Mouse (Mus musculus) midbrain, postnatal 0 days (tissue): Measurements from ENCODE around the gene Hcn2. TPM values are rescaled to one million over a fixed set of nuclear protein-coding genes. Genes with fewer than 3 reads are reported as not detected.
A peak's percentile ranks its signal among the peaks of the same experiment; 100 is the strongest.

ENCODE experiments used
- ATAC-seq: fragments of 200-750 bp; cut with Nextera tagmentation; 2 replicates; pipeline ENCODE4 v1.8.0; 2017; ENCODE audit warnings: moderate number of reproducible peaks, mild to moderate bottlenecking, moderate TSS enrichment, moderate library complexity; ENCODE audit not compliant: low FRiP score
- DNase-seq: peaks from one replicate; pipeline ENCODE4 v3.0.0-alpha.2; 2015; ENCODE audit warnings: low spot score
- H3K27ac ChIP-seq: fragments of 300-500 bp; sonication (generic); 2 replicates; pipeline ENCODE4 v1.5.1; 2014; ENCODE audit warnings: low read depth, mild to moderate bottlenecking, low read length, mixed read lengths
- H3K27me3 ChIP-seq: fragments of 300-500 bp; sonication (generic); 2 replicates; pipeline ENCODE4 v1.6.1; 2014; ENCODE audit warnings: low read length, control low read depth, mixed read lengths; ENCODE audit not compliant: insufficient read depth
- H3K36me3 ChIP-seq: fragments of 300-500 bp; sonication (generic); 2 replicates; pipeline ENCODE4 v1.6.1; 2014; ENCODE audit warnings: low read length, control low read depth, mixed read lengths; ENCODE audit not compliant: insufficient read depth
- H3K4me1 ChIP-seq: fragments of 300-500 bp; sonication (generic); 2 replicates; pipeline ENCODE4 v1.6.1; 2014; ENCODE audit warnings: mild to moderate bottlenecking, control low read depth, antibody characterized with exemption, low read length, mixed read lengths; ENCODE audit not compliant: insufficient read depth
- H3K4me2 ChIP-seq: fragments of 300-500 bp; sonication (generic); 2 replicates; pipeline ENCODE4 v1.6.1; 2014; ENCODE audit warnings: low read depth, mild to moderate bottlenecking, low read length, mixed read lengths; ENCODE audit not compliant: poor library complexity, severe bottlenecking
- H3K4me3 ChIP-seq: fragments of 300-500 bp; sonication (generic); 2 replicates; pipeline ENCODE4 v1.5.1; 2014; ENCODE audit warnings: low read depth, mild to moderate bottlenecking, low read length, moderate library complexity
- H3K9ac ChIP-seq: fragments of 300-500 bp; sonication (generic); replicated peaks from 2 replicates; pipeline ENCODE4 v1.6.1; 2014; ENCODE audit warnings: mild to moderate bottlenecking, low read length, moderate library complexity, mixed read lengths; ENCODE audit not compliant: poor library complexity, severe bottlenecking
- H3K9me3 ChIP-seq: fragments of 300-500 bp; sonication (generic); 2 replicates; pipeline ENCODE4 v1.6.1; 2016; ENCODE audit warnings: low read length, control low read depth
- CTCF ChIP-seq: IDR thresholded peaks from 2 replicates; pipeline ENCODE4 v1.5.1; 2016; ENCODE audit warnings: antibody characterized with exemption, mild to moderate bottlenecking
- whole genome bisulfite sequencing: fragments of 180-500 bp; shearing (Covaris S2); extraction: QIAGEN DNeasy Blood & Tissue Kit; methylation state at CpG from one replicate; pipeline ENCODE4 v1.1.7; 2014; 5-methylcytosine and 5-hydroxymethylcytosine counted together
- polyA plus RNA-seq: library from polyadenylated mRNA; unstranded; fragments of >200 nt; fragmentation: Nextera tagmentation; extraction: Ambion mirVana; gene quantifications from 2 replicates; pipeline ENCODE4 v1.2.1, GENCODE M21; 2015
- total RNA-seq: library from RNA; depleted of rRNA; stranded (reverse); fragments of >200 nt; gene quantifications from 2 replicates; pipeline ENCODE4 v1.2.3, GENCODE M21; 2014

Hcn2 gene
- total and polyA plus RNA-seq, 2 experiments from 2014 or later: 5.0 to 66.1 TPM

DNA sequence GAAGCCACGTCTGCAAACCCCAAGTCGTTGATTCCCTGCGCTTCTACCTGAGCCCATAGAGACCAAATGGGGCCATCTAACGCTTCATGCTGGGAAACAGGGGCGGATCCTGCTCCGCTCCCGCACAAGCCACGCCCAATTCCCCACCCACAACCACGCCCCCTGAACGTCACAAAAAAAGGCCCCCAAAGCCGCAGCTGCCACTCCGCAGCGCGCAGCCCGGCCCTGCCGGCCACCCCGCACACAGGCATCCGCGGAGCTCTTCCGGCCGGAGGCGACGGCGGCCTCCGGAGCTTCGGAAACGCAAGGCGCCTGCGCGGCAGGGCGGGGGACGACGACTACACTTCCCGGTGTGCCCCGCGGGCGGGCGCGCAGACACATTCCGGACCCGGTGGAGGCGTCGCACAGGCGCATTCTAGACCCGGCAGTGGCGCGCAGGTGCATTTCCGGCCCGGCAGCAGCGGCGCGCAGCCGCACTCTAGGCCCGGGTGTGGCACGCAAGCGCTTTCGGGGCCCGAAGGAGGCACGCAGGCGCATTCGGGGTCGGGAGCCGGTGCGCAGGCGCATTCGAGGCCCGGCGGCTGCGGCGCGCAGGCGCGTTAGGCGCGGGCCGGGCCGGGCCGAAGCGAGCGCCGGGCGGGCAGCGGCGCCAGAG lies 34.7 kb upstream of the Hcn2 start, which contains the start of gene Cdc34:
Gene Cdc34 (plus strand): TSS at position 605 of the 655 bp plus-strand sequence.
- Histone ChIP-seq H3K27ac (peak within 1 kb of the TSS; percentile 86), H3K36me3 (peaks cover 21% of the 10 kb centered on the region), H3K9ac (peak within 1 kb of the TSS; percentile 81), H3K4me1 (peaks cover 14% of the 10 kb centered on the region), H3K4me2 (peak within 1 kb of the TSS; percentile 93), H3K4me3 (peak within 1 kb of the TSS; percentile 79), H3K27me3 (no peaks in the 10 kb centered on the region), H3K9me3 (no peaks in the 10 kb centered on the region)
- TF ChIP-seq CTCF: peak; percentile 55
- WGBS: under 1% methylated on average over 54 of the region's 84 CpGs
- DNase-seq: peak; percentile 99
- ATAC-seq: peak; percentile 93

DNA sequence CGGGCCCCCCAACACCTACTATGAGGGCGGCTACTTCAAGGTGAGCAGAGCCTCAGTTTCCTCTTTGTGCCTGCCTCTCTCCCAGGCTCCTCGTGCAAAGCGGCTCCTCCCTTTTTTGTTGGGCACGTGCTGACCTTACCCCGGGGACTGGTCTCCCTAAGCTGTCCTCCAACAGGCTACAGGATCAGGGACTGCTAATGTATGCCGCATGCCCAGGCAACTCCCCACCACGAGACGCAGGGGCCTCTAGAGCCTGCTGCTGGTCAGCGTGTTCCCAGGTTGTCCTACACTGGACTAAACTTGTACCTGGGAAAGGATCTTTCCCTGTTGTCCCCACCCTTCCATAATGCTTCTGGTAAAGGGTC lies 33.9 kb upstream of the Hcn2 start:
- Histone ChIP-seq H3K27me3 (no peaks in the 10 kb centered on the region), H3K4me1 (peaks cover 14% of the 10 kb centered on the region), H3K4me2 (peak overlapping the region; percentile 93), H3K36me3 (peaks cover 29% of the 10 kb centered on the region), H3K4me3 (peak overlapping the region; percentile 79), H3K9ac (peak overlapping the region; percentile 81), H3K27ac (peak overlapping the region; percentile 86), H3K9me3 (no peaks in the 10 kb centered on the region)
- ATAC-seq (peak; percentile 5; the same call in 1 of the 2 replicates), DNase-seq (no peak)
- no peak for TF ChIP-seq CTCF
- WGBS: 2% methylated on average over 10 of the region's 10 CpGs

DNA sequence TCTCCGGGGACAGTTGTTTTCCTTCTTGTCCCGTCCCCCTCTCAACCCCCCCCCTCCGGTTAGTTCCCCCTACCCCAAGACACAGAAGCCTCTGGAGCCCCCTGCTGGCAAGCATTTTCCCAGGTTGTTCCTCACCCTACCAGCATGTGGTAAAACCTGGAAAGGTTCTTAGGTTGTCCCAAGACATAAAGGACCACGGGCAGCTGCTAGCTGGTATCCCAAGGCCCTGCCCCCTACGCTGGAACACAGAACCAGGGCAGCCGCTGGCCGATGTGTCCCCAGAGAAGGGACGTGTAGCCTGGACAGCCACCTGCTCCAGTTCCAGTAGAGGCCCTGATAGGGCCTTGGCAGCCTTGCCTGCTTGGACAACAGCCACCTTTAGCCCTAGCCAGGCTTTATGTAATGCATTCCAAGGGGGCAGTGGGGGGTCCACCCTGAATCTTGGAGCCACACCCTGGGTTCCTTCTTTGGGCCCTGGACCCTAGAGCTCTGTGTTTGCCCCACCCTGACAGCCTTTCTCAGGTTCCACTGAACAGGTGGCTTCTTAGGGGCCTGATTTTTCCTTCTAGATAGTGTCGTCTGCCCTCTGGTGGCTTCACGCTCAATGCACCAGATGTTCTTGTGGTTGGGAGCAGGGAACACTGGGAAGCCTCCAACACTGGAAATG lies 33.4 kb upstream of the Hcn2 start:
- peaks cover 14% of the 10 kb centered on the region for H3K4me1 ChIP-seq
- DNase-seq (peak; percentile 68), ATAC-seq (no peak)
- peaks cover 32% of the 10 kb centered on the region for H3K36me3 ChIP-seq
- peak; percentile 68 for TF ChIP-seq CTCF
- peak overlapping the region; percentile 79 for H3K4me3 ChIP-seq
- H3K27ac ChIP-seq: peak overlapping the region; percentile 86
- H3K9me3 ChIP-seq: no peaks in the 10 kb centered on the region
- H3K4me2 ChIP-seq: peak overlapping the region; percentile 93
- WGBS: 7% methylated on average over 10 of the region's 10 CpGs
- H3K9ac ChIP-seq: peak overlapping the region; percentile 81
- H3K27me3 ChIP-seq: no peaks in the 10 kb centered on the region

DNA sequence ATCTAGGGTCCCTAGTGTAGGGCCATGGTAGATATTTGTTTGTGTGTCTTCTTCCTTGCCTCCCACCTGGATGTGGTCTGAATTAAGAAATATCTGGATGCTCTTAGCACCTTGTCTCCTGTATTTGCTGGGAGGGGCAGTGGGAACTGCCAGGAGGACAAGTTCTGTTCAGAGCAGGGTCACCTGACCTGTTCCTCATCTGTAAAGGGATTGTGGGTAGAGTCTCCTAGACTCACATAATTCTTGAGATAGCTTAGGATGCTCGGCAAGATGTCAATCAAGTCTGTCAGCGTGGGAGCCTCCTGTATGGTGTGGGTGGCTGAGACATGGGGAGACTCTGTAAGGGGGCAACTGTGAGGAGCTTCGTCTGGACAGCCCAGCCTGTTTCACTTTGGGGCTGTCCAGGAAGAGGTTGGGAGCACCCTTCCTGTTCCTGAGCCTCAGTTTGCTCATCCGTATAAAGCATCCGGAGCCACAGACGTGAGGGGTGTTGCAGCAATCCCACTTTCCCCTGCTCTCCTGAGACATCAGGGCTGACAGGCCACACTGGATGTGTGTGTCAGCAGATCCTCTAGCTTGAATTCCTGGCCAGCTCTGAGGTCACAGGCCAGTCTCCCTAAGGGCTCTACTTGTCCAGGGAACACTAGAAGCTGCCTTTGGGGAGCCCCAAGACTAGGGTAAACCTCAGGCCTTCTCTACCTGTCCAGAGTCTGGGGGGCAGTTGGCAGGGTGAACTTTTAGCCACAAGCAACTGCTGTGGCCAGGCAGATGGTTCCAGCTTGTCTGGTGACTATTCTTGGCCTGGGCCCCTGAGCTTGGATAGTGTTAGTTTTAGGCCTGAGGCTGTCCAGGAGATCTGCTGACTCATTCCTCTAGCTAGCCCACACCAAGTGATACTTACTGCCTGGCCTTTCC lies 32.5 kb upstream of the Hcn2 start:
- no peak for ATAC-seq
- H3K9ac ChIP-seq: peak overlapping the region; percentile 81
- 87% methylated on average over 6 of the region's 6 CpGs for WGBS
- H3K4me1 ChIP-seq: peaks cover 14% of the 10 kb centered on the region
- H3K4me3 ChIP-seq: peak overlapping the region; percentile 79
- DNase-seq: no peak
- no peaks in the 10 kb centered on the region for H3K27me3 ChIP-seq
- peak overlapping the region; percentile 93 for H3K4me2 ChIP-seq
- 0 out of 2 replicates have a peak overlapping the region, but pooled peaks have one; percentile 86 for H3K27ac ChIP-seq
- H3K36me3 ChIP-seq: peaks cover 41% of the 10 kb centered on the region
- H3K9me3 ChIP-seq: no peaks in the 10 kb centered on the region
- TF ChIP-seq CTCF: no peak

DNA sequence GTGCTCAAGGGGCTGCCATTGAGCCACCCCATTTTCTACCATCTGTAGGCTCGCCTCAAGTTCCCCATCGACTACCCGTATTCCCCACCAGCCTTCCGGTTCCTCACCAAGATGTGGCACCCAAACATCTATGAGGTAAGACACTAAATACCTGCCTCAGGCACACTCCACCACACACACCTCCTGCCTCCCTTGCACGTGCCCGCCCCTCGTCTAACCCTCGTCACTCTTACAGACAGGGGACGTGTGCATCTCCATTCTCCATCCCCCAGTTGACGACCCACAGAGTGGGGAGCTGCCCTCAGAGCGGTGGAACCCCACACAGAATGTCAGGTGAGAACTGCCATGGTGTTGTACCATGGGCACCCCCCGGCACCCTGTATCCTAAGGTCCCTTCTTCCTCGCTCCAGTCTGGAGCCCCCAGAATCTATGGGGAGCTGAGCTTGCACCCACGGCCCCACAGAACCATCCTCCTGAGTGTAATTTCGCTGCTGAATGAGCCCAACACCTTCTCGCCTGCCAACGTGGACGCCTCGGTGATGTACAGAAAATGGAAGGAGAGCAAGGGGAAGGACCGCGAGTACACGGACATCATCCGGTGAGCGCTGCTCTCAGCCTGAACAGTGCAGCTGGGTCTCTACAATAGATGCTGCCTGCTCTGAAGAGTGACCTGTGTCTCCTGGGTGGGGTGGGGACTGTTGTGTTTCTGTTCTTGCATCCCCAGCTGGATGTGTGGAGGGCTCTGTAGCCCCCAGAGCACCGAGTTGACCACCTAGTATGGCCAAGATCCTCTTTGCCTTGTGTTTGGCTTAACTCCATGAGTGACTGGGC lies 31.4 kb upstream of the Hcn2 start:
- ATAC-seq (no peak), DNase-seq (no peak)
- no peaks in the 10 kb centered on the region for H3K9me3 ChIP-seq
- no peak overlapping the region for H3K9ac ChIP-seq
- no peak overlapping the region for H3K27ac ChIP-seq
- H3K4me1 ChIP-seq: peaks cover 14% of the 10 kb centered on the region
- H3K4me2 ChIP-seq: no peak overlapping the region
- WGBS: 94% methylated on average over 25 of the region's 25 CpGs
- H3K27me3 ChIP-seq: no peaks in the 10 kb centered on the region
- H3K36me3 ChIP-seq: peaks cover 45% of the 10 kb centered on the region
- no peak for TF ChIP-seq CTCF
- no peak overlapping the region for H3K4me3 ChIP-seq
